ENCODE assay signal across 19 mouse cellular contexts in genomic region chr8:70204757-70205156, GRCm38 (mm10). TPM values are rescaled to one million over a fixed set of nuclear protein-coding genes. Genes with fewer than 3 reads are reported as not detected.
DNase-seq lines count a peak whose midpoint lies in the region; ATAC-seq lines count a peak whose summit lies in the region.
"Had no signal": no experiment of that assay in that cellular context is flagged by ENCODE, and none has a peak within 500 bp of the region (broad histone marks: within the 10 kb centered on the region; RNA-seq: fewer than 3 reads in every experiment).

No protein-coding gene starts in this region.

- intact Hi-C loops in heart, postnatal 14 days (cut with DNase I) = no loop called here

- DNase-seq in heart, postnatal 14 days = no peak
- no peak for DNase-seq in heart, adult 11 months
- DNase-seq in liver, embryonic 13.5 days = no peak
- no peak for DNase-seq in ovary, postnatal 10 days (ENCODE audit: low spot score)
- DNase-seq: adrenal gland, adult 8-10 months; adrenal gland, postnatal 36 days; cerebellum, adult 11-12 months; cerebellum, adult 9-10 months; cerebellum, postnatal 25 days; gastrocnemius, postnatal 14 days; kidney, adult 2 months had no signal

- peak overlapping the region; percentile 85 for H3K27ac ChIP-seq in heart, embryonic 11.5 days (ENCODE audit: low read depth, low read length)
- peak overlapping the region; percentile 85 for H3K27ac ChIP-seq in heart, embryonic 15.5 days
- H3K27ac ChIP-seq in liver, embryonic 13.5 days = 0 out of 2 replicates have a peak overlapping the region, but pooled peaks have one; percentile 29
- no peak overlapping the region for H3K27ac ChIP-seq in liver, embryonic 12.5 days
- peak overlapping the region; percentile 2; the same call in 1 of the 2 replicates for H3K27ac ChIP-seq in brown adipose tissue, adult 24 weeks (replicated peaks; ENCODE audit: low read depth, low read length)
- H3K27ac ChIP-seq: embryonic facial prominence, embryonic 12.5 days; forebrain, embryonic 15.5 days; hindbrain, embryonic 15.5 days had no signal

- no peaks in the 10 kb centered on the region for H3K27me3 ChIP-seq in heart, embryonic 11.5 days (ENCODE audit: control insufficient read depth, insufficient read depth, low read length)
- H3K27me3 ChIP-seq in heart, embryonic 15.5 days = no peaks in the 10 kb centered on the region
- H3K27me3 ChIP-seq in liver, embryonic 13.5 days = no peaks in the 10 kb centered on the region
- H3K27me3 ChIP-seq in liver, embryonic 12.5 days (replicated peaks) = no peaks in the 10 kb centered on the region
- H3K27me3 ChIP-seq: hindbrain, embryonic 15.5 days had no signal

- H3K4me3 ChIP-seq in heart, embryonic 11.5 days (ENCODE audit: low read depth, low read length) = no peak overlapping the region
- no peak overlapping the region for H3K4me3 ChIP-seq in heart, embryonic 15.5 days
- no peak overlapping the region for H3K4me3 ChIP-seq in liver, embryonic 13.5 days (replicated peaks)
- no peak overlapping the region for H3K4me3 ChIP-seq in liver, embryonic 12.5 days
- no peak overlapping the region for H3K4me3 ChIP-seq in brown adipose tissue, adult 24 weeks (ENCODE audit: insufficient read depth, low read depth, low read length)
- H3K4me3 ChIP-seq: embryonic facial prominence, embryonic 12.5 days; forebrain, embryonic 15.5 days; hindbrain, embryonic 15.5 days had no signal

- H3K9me3 ChIP-seq in heart, embryonic 11.5 days (replicated peaks; ENCODE audit: control insufficient read depth, low read length) = no peaks in the 10 kb centered on the region
- no peaks in the 10 kb centered on the region for H3K9me3 ChIP-seq in heart, embryonic 15.5 days (replicated peaks)
- H3K9me3 ChIP-seq in liver, embryonic 13.5 days (replicated peaks) = no peaks in the 10 kb centered on the region
- no peaks in the 10 kb centered on the region for H3K9me3 ChIP-seq in liver, embryonic 12.5 days (replicated peaks)
- H3K9me3 ChIP-seq: embryonic facial prominence, embryonic 12.5 days; forebrain, embryonic 15.5 days; hindbrain, embryonic 15.5 days had no signal

- 44% methylated on average over 1 of the region's 1 CpGs for WGBS in heart, embryonic 11.5 days (ENCODE audit: insufficient replicate concordance)
- WGBS in heart, embryonic 15.5 days = 21% methylated on average over 1 of the region's 1 CpGs
- 38% methylated on average over 1 of the region's 1 CpGs for WGBS in liver, embryonic 13.5 days (ENCODE audit: insufficient replicate concordance)
- 64% methylated on average over 1 of the region's 1 CpGs for WGBS in liver, embryonic 12.5 days (ENCODE audit: insufficient replicate concordance)

- H3K4me2 ChIP-seq in heart, embryonic 11.5 days = peak overlapping the region; percentile 22; the same call in 1 of the 2 replicates
- H3K4me2 ChIP-seq in heart, embryonic 15.5 days = peak overlapping the region; percentile 23; the same call in 1 of the 2 replicates
- H3K4me2 ChIP-seq in liver, embryonic 13.5 days = no peak overlapping the region
- H3K4me2 ChIP-seq in liver, embryonic 12.5 days = no peak overlapping the region
- H3K4me2 ChIP-seq: embryonic facial prominence, embryonic 12.5 days; forebrain, embryonic 15.5 days; hindbrain, embryonic 15.5 days had no signal

- peaks cover 10% of the 10 kb centered on the region for H3K4me1 ChIP-seq in heart, embryonic 11.5 days (ENCODE audit: control insufficient read depth, insufficient read depth, low read length)
- H3K4me1 ChIP-seq in heart, embryonic 15.5 days (replicated peaks) = peaks cover 8% of the 10 kb centered on the region
- H3K4me1 ChIP-seq in liver, embryonic 13.5 days (replicated peaks) = peaks cover 84% of the 10 kb centered on the region
- peaks cover 76% of the 10 kb centered on the region for H3K4me1 ChIP-seq in liver, embryonic 12.5 days
- peaks cover 7% of the 10 kb centered on the region for H3K4me1 ChIP-seq in brown adipose tissue, adult 24 weeks (ENCODE audit: control insufficient read depth, insufficient read depth, insufficient read length, low read length)
- H3K4me1 ChIP-seq: hindbrain, embryonic 15.5 days had no signal

- no peaks in the 10 kb centered on the region for H3K36me3 ChIP-seq in heart, embryonic 11.5 days (ENCODE audit: control insufficient read depth, insufficient read depth, low read length)
- no peaks in the 10 kb centered on the region for H3K36me3 ChIP-seq in heart, embryonic 15.5 days
- H3K36me3 ChIP-seq in liver, embryonic 13.5 days = no peaks in the 10 kb centered on the region
- H3K36me3 ChIP-seq in liver, embryonic 12.5 days = no peaks in the 10 kb centered on the region
- H3K36me3 ChIP-seq: embryonic facial prominence, embryonic 12.5 days; forebrain, embryonic 15.5 days; hindbrain, embryonic 15.5 days had no signal

- H3K9ac ChIP-seq in heart, embryonic 11.5 days (ENCODE audit: low read depth, low read length) = 0 out of 2 replicates have a peak overlapping the region, but pooled peaks have one; percentile 34
- H3K9ac ChIP-seq in heart, embryonic 15.5 days = no peak overlapping the region
- H3K9ac ChIP-seq in liver, embryonic 13.5 days = no peak overlapping the region
- no peak overlapping the region for H3K9ac ChIP-seq in liver, embryonic 12.5 days
- H3K9ac ChIP-seq: embryonic facial prominence, embryonic 12.5 days; forebrain, embryonic 15.5 days; hindbrain, embryonic 15.5 days had no signal

- no peak for ATAC-seq in heart, embryonic 11.5 days (replicated peaks; ENCODE audit: insufficient number of reproducible peaks, low FRiP score, low TSS enrichment)
- no peak for ATAC-seq in heart, embryonic 15.5 days (replicated peaks; ENCODE audit: insufficient number of reproducible peaks, insufficient read depth, low FRiP score, low read depth)
- ATAC-seq in liver, embryonic 13.5 days (ENCODE audit: low read depth) = no peak
- no peak for ATAC-seq in liver, embryonic 12.5 days
- ATAC-seq: forebrain, embryonic 15.5 days; intestine, embryonic 16.5 days had no signal

RNA-seq across cellular contexts. Expression of gene Slc25a42, which starts 7.3 kb away (rescaled TPM):
- polyA plus RNA-seq in heart, embryonic 11.5 days (2014; fragmentation: Nextera tagmentation; extraction: Ambion mirVana) = 4.8 and 5.2 TPM in 2 replicates
- 10 to 100 TPM; 46.4 to 55.4 TPM for total RNA-seq in heart, postnatal 14 days (2021)
- 7.6 and 12.5 TPM in 2 replicates for polyA plus RNA-seq in heart, embryonic 15.5 days (2015; fragmentation: Nextera tagmentation; extraction: Ambion mirVana)
- polyA plus RNA-seq in liver, embryonic 13.5 days (2015; fragmentation: Nextera tagmentation; extraction: Ambion mirVana) = 3.5 and 5.0 TPM in 2 replicates
- 6.6 and 8.5 TPM in 2 replicates for polyA plus RNA-seq in liver, embryonic 12.5 days (2016; fragmentation: Nextera tagmentation; extraction: Ambion mirVana)
- polyA plus RNA-seq in brown adipose tissue, adult 24 weeks (2012; ENCODE audit: insufficient read depth, insufficient read length, missing spikeins) = 75.9 and 89.9 TPM in 2 replicates

RNA-seq across cellular contexts. Expression of gene Sugp2, which starts 29.3 kb away (rescaled TPM):
- polyA plus RNA-seq in heart, embryonic 11.5 days (2014; fragmentation: Nextera tagmentation; extraction: Ambion mirVana) = 23.0 and 26.2 TPM in 2 replicates
- total RNA-seq in heart, postnatal 14 days (2021) = 10 to 100 TPM; 40.2 to 44.7 TPM
- 22.1 and 27.4 TPM in 2 replicates for polyA plus RNA-seq in heart, embryonic 15.5 days (2015; fragmentation: Nextera tagmentation; extraction: Ambion mirVana)
- 12.4 and 14.3 TPM in 2 replicates for polyA plus RNA-seq in liver, embryonic 13.5 days (2015; fragmentation: Nextera tagmentation; extraction: Ambion mirVana)
- 24.4 and 24.7 TPM in 2 replicates for polyA plus RNA-seq in liver, embryonic 12.5 days (2016; fragmentation: Nextera tagmentation; extraction: Ambion mirVana)
- polyA plus RNA-seq in brown adipose tissue, adult 24 weeks (2012; ENCODE audit: insufficient read depth, insufficient read length, missing spikeins) = 5.9 and 10.4 TPM in 2 replicates

RNA-seq across cellular contexts. Expression of gene Armc6, which starts 29.5 kb away (rescaled TPM):
- polyA plus RNA-seq in heart, embryonic 11.5 days (2014; fragmentation: Nextera tagmentation; extraction: Ambion mirVana) = 17.6 and 17.8 TPM in 2 replicates
- total RNA-seq in heart, postnatal 14 days (2021) = 1 to 10 TPM; 6.6 to 9.7 TPM
- polyA plus RNA-seq in heart, embryonic 15.5 days (2015; fragmentation: Nextera tagmentation; extraction: Ambion mirVana) = 16.4 and 24.0 TPM in 2 replicates
- 17.4 and 18.9 TPM in 2 replicates for polyA plus RNA-seq in liver, embryonic 13.5 days (2015; fragmentation: Nextera tagmentation; extraction: Ambion mirVana)
- polyA plus RNA-seq in liver, embryonic 12.5 days (2016; fragmentation: Nextera tagmentation; extraction: Ambion mirVana) = 23.9 and 24.8 TPM in 2 replicates
- 5.0 and 6.7 TPM in 2 replicates for polyA plus RNA-seq in brown adipose tissue, adult 24 weeks (2012; ENCODE audit: insufficient read depth, insufficient read length, missing spikeins)

RNA-seq across cellular contexts. Expression of gene Tmem161a, which starts 32.6 kb away (rescaled TPM):
- 64.9 and 67.7 TPM in 2 replicates for polyA plus RNA-seq in heart, embryonic 11.5 days (2014; fragmentation: Nextera tagmentation; extraction: Ambion mirVana)
- total RNA-seq in heart, postnatal 14 days (2021) = 10 to 100 TPM; 91.7 to 99.4 TPM
- polyA plus RNA-seq in heart, embryonic 15.5 days (2015; fragmentation: Nextera tagmentation; extraction: Ambion mirVana) = 77.6 and 89.7 TPM in 2 replicates
- 27.8 and 31.4 TPM in 2 replicates for polyA plus RNA-seq in liver, embryonic 13.5 days (2015; fragmentation: Nextera tagmentation; extraction: Ambion mirVana)
- 37.7 and 39.4 TPM in 2 replicates for polyA plus RNA-seq in liver, embryonic 12.5 days (2016; fragmentation: Nextera tagmentation; extraction: Ambion mirVana)
- 20.3 and 22.0 TPM in 2 replicates for polyA plus RNA-seq in brown adipose tissue, adult 24 weeks (2012; ENCODE audit: insufficient read depth, insufficient read length, missing spikeins)

Comparison
In these comparisons a context has a peak if more than half of its experiments do, and no peak if none do; other contexts are left out.
1. H3K4me2 ChIP-seq: peak in heart, embryonic 11.5 days (single experiment) and heart, embryonic 15.5 days (single experiment); none in liver, embryonic 13.5 days (single experiment) and liver, embryonic 12.5 days (single experiment).